Mouse (Mus musculus) cortical plate, adult 2 months (tissue): ENCODE results near the gene Oxct1.

Experiments
- CTCF ChIP-seq: fragments of 200-500 bp; IDR thresholded peaks from 2 replicates; pipeline ENCODE4 v1.5.1; 2011; ENCODE audit warnings: mild to moderate bottlenecking, control low read depth, low read length; ENCODE audit not compliant: insufficient read depth; ENCODE audit errors: extremely low read depth
- POLR2A ChIP-seq: fragments of 200-500 bp; IDR thresholded peaks from 2 replicates; pipeline ENCODE4 v1.6.1; 2011; ENCODE audit warnings: mild to moderate bottlenecking, low read length, control low read depth; ENCODE audit not compliant: insufficient read depth; ENCODE audit errors: extremely low read depth

DNA sequence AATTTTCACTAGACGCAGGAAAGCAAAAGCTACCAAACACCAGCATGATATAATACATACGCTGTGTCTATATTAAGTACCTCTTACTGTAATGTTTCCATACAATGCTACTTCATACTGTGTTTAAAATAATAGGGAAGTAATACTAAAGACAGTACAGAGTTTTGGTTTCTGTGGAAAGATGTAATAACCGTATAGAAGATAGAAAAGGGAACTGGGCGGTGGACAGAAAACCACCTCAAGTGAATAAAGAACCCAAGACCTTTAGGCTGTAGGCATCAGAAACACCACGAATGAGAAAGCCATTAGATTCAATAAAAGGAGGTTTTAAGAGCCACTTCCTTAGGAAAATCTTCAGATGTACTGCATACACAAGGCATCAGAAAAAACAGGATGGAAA lies 43.5 kb upstream of the Oxct1 start:
- TF ChIP-seq POLR2A (no peak), CTCF (no peak)
